ENCODE assay signal across 21 mouse cellular contexts in genomic region chr8:45527708-45528107, GRCm38 (mm10). TPM values are rescaled to one million over a fixed set of nuclear protein-coding genes. Genes with fewer than 3 reads are reported as not detected.
A peak's percentile ranks its signal among the peaks of the same experiment; 100 is the strongest.
DNase-seq lines count a peak whose midpoint lies in the region; TF ChIP-seq lines count a peak whose summit lies in the region.
"Had no signal": no experiment of that assay in that cellular context is flagged by ENCODE, and none has a peak within 500 bp of the region (broad histone marks: within the 10 kb centered on the region; RNA-seq: fewer than 3 reads in every experiment).

No protein-coding gene starts in this region.

- no peak for TF ChIP-seq CTCF in liver, adult 2 months (IDR thresholded peaks at IDR 0.05; ENCODE audit: low read depth, low read length)

- H3K4me1 ChIP-seq in liver, adult 2 months (ENCODE audit: control insufficient read depth, insufficient read depth, low read length), result no peaks in the 10 kb centered on the region
- H3K4me1 ChIP-seq: embryonic facial prominence, embryonic 13.5 days; forebrain, embryonic 12.5 days had no signal

- DNase-seq in liver, adult 2 months (ENCODE audit: extremely low read depth, low read depth, low spot score), result peak; percentile 7
- DNase-seq in liver, result no peak
- DNase-seq in Muller cell, postnatal 12 days (ENCODE audit: inconsistent ontology term), result peak; percentile 84
- peak; percentile 11 for DNase-seq in fat pad, adult 2 months (ENCODE audit: extremely low read depth, low read depth, low spot score)
- no peak for DNase-seq in adrenal gland, adult 18-20 months (ENCODE audit: low spot score in 2 of 2)
- DNase-seq in lung, postnatal 25 days (ENCODE audit: low spot score), result no peak
- no peak for DNase-seq in frontal cortex, adult 2 months (ENCODE audit: extremely low spot score in 1 of 2, low spot score in 1 of 2)
- DNase-seq: adrenal gland, adult 2 months; adrenal gland, postnatal 10 days; adrenal gland, postnatal 25 days; B cell, adult 2 months; cerebellum, adult 11 months; cerebellum, adult 18-20 months; cerebellum, adult 8-10 months; cerebellum, adult 9-11 months; cerebellum, postnatal 14 days; cerebellum, postnatal 36 days had no signal

- H3K36me3 ChIP-seq in liver, adult 2 months (ENCODE audit: control insufficient read depth, insufficient read depth, low read length), result no peaks in the 10 kb centered on the region
- H3K36me3 ChIP-seq: embryonic facial prominence, embryonic 13.5 days; forebrain, embryonic 12.5 days; G1E had no signal

- H3K27me3 ChIP-seq in liver, adult 2 months (ENCODE audit: control insufficient read depth, insufficient read depth, low read length), result no peaks in the 10 kb centered on the region
- H3K27me3 ChIP-seq: CH12.LX; embryonic facial prominence, embryonic 13.5 days; forebrain, embryonic 12.5 days had no signal

- no peak overlapping the region for H3K27ac ChIP-seq in liver, adult 2 months (replicated peaks; ENCODE audit: insufficient read depth, low read depth, low read length)
- H3K27ac ChIP-seq: embryonic facial prominence, embryonic 13.5 days; forebrain, embryonic 12.5 days had no signal

- no peaks in the 10 kb centered on the region for H3K79me2 ChIP-seq in liver, adult 2 months (ENCODE audit: control insufficient read depth, insufficient read depth, low read length)

- TF ChIP-seq POLR2A in liver, adult 2 months (IDR thresholded peaks at IDR 0.05; ENCODE audit: extremely low read depth, insufficient read depth, low read length), result no peak

- H3K4me3 ChIP-seq in liver, adult 2 months (ENCODE audit: insufficient read depth, low read depth, low read length), result no peak overlapping the region
- H3K4me3 ChIP-seq: embryonic facial prominence, embryonic 13.5 days; forebrain, embryonic 12.5 days had no signal

- H3K9ac ChIP-seq in liver, adult 2 months (ENCODE audit: low read depth, low read length), result no peak overlapping the region
- H3K9ac ChIP-seq: embryonic facial prominence, embryonic 13.5 days; forebrain, embryonic 12.5 days had no signal

- WGBS in liver, adult 2 months, result 47% methylated on average over 2 of the region's 2 CpGs

RNA-seq across cellular contexts. Expression of gene Sorbs2, which starts 20.1 kb away (rescaled TPM):
- total RNA-seq in liver, adult 2 months (2014; rRNA removed), result 40.7 and 60.9 TPM in 2 replicates
- polyA plus RNA-seq in liver, adult 2 months (2012; rRNA removed), result 49.3 and 51.9 TPM in 2 replicates
- 100 to 1,000 TPM; 110 to 130 TPM for total RNA-seq in adrenal gland, adult 18-20 months (2021)
- polyA plus RNA-seq in frontal cortex, adult 2 months (2012; rRNA removed), result 122 and 124 TPM in 2 replicates
- total RNA-seq: CH12.LX had no signal
- polyA plus RNA-seq: G1E had no signal

Comparison
In these comparisons a context has a peak if more than half of its experiments do, and no peak if none do; other contexts are left out.
1. DNase-seq: peak in liver, adult 2 months (single experiment), Muller cell, postnatal 12 days (single experiment) and fat pad, adult 2 months (single experiment); none in liver (single experiment), adrenal gland, adult 18-20 months (0 of 2), lung, postnatal 25 days (single experiment) and frontal cortex, adult 2 months (0 of 2).